Mouse (Mus musculus): ENCODE measurements around the gene Ttll7. TPM values are rescaled to one million over a fixed set of nuclear protein-coding genes. Genes with fewer than 3 reads are reported as not detected.
A peak's percentile ranks its signal among the peaks of the same experiment; 100 is the strongest.

Ttll7 gene
- polyA plus RNA-seq, 1 experiment from 2014 or later: 2.0 TPM

DNA sequence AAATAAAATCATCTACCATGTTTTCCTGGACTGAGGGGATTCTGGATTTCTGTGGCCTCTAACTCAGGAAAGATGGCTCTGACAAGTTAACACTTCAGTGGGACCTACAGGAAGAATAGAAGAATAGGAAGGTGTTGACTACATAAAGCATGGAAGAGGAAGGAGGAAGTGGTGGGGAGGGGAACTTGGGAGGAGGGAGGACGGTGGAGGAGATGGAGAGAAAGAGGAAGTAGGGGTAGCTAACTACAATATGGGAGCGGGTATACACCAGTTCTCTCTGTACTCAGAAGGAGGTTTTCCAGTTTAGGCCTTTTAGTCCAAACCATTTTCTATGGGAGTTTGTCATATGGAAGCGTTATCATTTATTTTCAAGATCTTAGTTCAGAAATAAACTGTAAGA is 112.2 kb downstream of the Ttll7 start:
- WGBS: 79% methylated on average over 3 of the region's 3 CpGs

DNA sequence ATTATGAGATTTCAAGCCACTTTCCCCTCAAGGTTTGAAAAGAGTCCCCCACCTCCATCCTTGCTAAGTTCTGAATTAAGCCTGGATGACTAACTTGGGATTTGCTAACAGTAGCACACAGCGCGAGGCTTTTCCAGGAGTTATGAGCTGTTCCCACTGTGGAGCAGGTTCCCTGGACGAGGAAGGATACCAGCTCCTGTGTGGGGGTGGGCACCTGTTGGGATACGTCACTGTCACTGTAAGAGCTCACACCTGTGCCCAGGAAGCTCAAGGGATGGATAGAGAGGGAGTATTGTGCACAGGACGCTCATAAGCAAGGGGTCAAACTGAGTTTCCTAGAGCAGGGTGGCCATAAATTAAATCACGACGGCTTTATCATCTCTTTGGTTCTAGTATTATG is 115.1 kb downstream of the Ttll7 start:
- H3K36me3 ChIP-seq: no peaks in the 10 kb centered on the region

More for the DNA sequence above, 112.2 kb downstream of the Ttll7 start:
- Histone ChIP-seq H3K36me3 (no peaks in the 10 kb centered on the region), H3K9me3 (no peaks in the 10 kb centered on the region), H3K27me3 (ENCODE audit: insufficient read depth, poor library complexity, severe bottlenecking) (no peaks in the 10 kb centered on the region), H3K4me1 (no peaks in the 10 kb centered on the region), H3K27ac (no peak overlapping the region), H3K4me3 (no peak overlapping the region)
- no peak for DNase-seq (ENCODE audit: low spot score)

DNA sequence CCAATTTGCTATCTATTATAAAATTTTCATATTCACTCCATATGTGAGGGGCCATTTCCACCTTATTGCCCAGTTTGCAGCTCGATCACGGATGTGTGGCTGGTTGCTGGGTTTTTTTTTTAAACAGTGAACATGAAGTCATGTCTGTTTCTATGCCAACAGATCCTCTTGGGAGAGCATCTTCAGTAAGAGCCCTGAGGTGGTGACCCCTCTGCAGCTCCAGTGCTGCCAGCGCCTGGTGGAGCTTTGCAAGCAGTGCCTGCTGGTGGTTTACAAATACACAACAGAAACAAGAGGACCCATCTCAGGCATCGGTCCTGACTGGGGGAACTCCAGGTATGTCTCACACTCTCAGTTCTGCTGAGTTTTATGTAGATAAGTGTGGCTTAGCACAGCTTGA is 115.7 kb downstream of the Ttll7 start:
- H3K27ac ChIP-seq: no peak overlapping the region
- no peaks in the 10 kb centered on the region for H3K36me3 ChIP-seq
- DNase-seq (ENCODE audit: low spot score): no peak
- no peaks in the 10 kb centered on the region for H3K9me3 ChIP-seq
- WGBS: 72% methylated on average over 4 of the region's 4 CpGs
- H3K4me3 ChIP-seq: no peak overlapping the region
- H3K27me3 ChIP-seq (ENCODE audit: insufficient read depth, poor library complexity, severe bottlenecking): no peaks in the 10 kb centered on the region
- no peaks in the 10 kb centered on the region for H3K4me1 ChIP-seq

More for the DNA sequence above, 115.1 kb downstream of the Ttll7 start:
- Histone ChIP-seq H3K9me3 (no peaks in the 10 kb centered on the region), H3K4me1 (no peaks in the 10 kb centered on the region), H3K27ac (no peak overlapping the region), H3K4me3 (no peak overlapping the region), H3K27me3 (ENCODE audit: insufficient read depth, poor library complexity, severe bottlenecking) (no peaks in the 10 kb centered on the region)
- WGBS: 84% methylated on average over 7 of the region's 7 CpGs
- no peak for DNase-seq (ENCODE audit: low spot score)

DNA sequence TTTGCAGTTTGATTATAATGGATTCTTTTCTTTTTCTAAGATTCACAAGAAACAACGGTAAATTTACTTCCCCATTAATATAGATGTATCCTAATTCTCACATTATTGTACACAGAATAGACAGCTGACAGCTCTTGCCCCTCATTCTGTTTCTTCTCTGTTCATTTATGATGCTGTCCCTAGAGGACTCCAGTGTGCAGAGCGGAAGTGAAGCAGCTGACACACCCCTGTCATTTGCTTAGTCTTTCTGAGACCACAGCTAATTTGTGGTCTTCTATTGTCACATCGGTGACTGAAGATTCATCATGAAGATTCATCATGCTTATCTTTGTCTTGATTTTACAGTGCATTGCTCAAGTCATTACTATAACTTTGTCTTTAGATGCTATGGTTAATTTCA is 126.1 kb downstream of the Ttll7 start:
- Histone ChIP-seq H3K4me3 (no peak overlapping the region), H3K27me3 (ENCODE audit: insufficient read depth, poor library complexity, severe bottlenecking) (no peaks in the 10 kb centered on the region), H3K9me3 (no peaks in the 10 kb centered on the region), H3K4me1 (no peaks in the 10 kb centered on the region), H3K27ac (no peak overlapping the region), H3K36me3 (no peaks in the 10 kb centered on the region)
- WGBS: 91% methylated on average over 3 of the region's 3 CpGs
- no peak for DNase-seq (ENCODE audit: low spot score)

DNA sequence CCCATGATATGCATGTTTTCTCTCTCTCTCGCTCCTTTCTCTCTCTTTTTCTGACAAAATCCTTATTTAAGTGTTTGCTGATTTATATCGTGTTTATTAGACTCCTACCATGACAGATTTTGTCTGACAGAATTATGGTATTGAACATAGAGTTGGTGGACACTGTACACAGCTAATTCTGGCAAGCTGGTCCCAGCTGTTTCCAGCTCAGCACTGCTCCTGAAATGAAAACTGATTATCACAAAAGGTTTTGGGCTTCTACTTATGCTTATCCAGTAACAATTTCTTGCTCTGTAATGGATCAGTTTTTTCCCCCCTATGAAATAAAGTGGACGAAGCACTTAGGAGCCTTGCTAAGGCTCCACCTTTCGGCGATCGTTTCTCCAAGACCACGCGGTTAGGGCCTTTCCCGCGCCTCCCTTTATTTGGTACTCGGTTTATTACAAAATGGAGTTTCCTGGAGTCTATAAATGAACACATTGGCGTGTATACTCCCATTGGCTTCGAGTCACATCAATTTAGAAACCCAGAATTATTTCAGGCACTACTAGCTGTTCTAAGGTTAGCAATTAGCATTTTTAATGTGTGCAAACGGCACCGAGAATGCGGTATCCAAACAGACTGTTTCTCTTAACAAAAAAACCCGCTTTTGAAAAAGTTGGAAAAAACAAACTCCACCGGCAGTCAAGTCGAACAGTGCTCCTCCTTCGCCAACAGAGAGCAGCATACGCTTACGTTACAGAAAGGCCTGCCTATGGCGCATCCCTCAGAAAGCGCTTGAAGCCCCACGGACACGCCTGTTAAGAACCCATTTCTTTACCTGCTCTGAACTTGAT is 141.9 kb downstream of the Ttll7 start:
- Histone ChIP-seq H3K4me3 (peak overlapping the region; percentile 15; the same call in 1 of the 2 replicates), H3K36me3 (no peaks in the 10 kb centered on the region), H3K9me3 (no peaks in the 10 kb centered on the region), H3K4me1 (peaks cover 10% of the 10 kb centered on the region), H3K27ac (no peak overlapping the region), H3K27me3 (ENCODE audit: insufficient read depth, poor library complexity, severe bottlenecking) (no peaks in the 10 kb centered on the region)
- no peak for DNase-seq (ENCODE audit: low spot score)
- 47% methylated on average over 26 of the region's 26 CpGs for WGBS

DNA sequence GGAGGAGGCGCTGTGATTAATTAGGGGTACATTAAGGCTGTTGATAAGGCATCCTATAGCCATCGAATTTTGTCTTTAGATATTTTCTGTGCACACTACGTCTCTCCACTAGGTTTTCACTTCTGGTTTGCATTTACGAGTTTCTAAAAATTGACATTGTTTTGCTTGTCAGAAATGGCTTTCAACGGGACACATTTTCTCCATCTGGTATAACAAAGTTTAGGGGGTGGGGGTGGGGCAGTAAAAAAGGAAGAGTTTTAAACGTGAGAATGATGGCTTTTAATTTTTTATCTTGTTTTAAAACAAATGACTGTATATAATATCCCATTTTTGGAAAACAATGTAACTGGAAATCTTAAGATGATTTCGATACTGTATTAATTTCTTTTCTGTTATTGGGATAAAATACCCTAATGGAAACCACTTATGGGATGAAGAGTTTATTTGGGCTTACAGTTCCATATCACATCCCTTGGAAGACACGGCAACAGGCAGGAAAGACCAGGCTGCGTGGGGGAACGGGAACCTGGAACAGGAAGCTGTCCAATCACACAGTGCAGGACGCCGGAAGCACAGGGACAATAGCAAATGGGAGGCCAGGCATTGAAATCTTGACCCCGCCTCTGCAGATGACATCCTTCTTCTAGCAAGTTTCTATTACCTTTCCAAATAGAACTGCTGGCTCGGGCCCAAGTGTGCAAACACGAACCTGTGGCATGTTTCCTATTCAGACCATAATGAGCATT is 142.7 kb downstream of the Ttll7 start:
- DNase-seq (ENCODE audit: low spot score): no peak
- no peak overlapping the region for H3K27ac ChIP-seq
- no peaks in the 10 kb centered on the region for H3K36me3 ChIP-seq
- H3K9me3 ChIP-seq: no peaks in the 10 kb centered on the region
- H3K4me1 ChIP-seq: peaks cover 18% of the 10 kb centered on the region
- H3K27me3 ChIP-seq (ENCODE audit: insufficient read depth, poor library complexity, severe bottlenecking): no peaks in the 10 kb centered on the region
- H3K4me3 ChIP-seq: peak overlapping the region; percentile 15; the same call in 1 of the 2 replicates
- 66% methylated on average over 15 of the region's 15 CpGs for WGBS

DNA sequence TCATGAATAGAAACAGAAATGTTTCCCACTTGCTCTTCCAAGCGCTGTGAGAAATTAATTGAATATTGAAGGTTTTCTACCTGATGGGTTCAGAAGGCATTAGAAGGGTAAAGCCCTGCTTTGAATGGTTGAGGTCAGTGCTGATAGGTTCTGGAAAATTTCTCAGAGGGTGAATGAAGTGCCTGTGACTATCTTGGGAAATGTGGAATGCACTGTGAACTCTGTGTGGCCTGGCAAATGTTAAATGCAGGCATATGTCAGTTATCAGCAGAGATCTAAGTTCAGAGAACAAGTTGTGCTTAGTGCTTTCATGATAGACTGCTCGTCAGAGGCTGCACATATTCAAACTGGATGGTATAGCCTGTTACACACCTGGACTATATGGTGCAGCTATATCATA is 147.0 kb downstream of the Ttll7 start:
- Histone ChIP-seq H3K27me3 (ENCODE audit: insufficient read depth, poor library complexity, severe bottlenecking) (no peaks in the 10 kb centered on the region), H3K9me3 (no peaks in the 10 kb centered on the region), H3K36me3 (no peaks in the 10 kb centered on the region), H3K4me1 (peaks cover 26% of the 10 kb centered on the region), H3K4me3 (no peak overlapping the region), H3K27ac (peak overlapping the region; percentile 49; the same call in 1 of the 2 replicates)
- DNase-seq (ENCODE audit: low spot score): no peak
- 41% methylated on average over 2 of the region's 2 CpGs for WGBS

DNA sequence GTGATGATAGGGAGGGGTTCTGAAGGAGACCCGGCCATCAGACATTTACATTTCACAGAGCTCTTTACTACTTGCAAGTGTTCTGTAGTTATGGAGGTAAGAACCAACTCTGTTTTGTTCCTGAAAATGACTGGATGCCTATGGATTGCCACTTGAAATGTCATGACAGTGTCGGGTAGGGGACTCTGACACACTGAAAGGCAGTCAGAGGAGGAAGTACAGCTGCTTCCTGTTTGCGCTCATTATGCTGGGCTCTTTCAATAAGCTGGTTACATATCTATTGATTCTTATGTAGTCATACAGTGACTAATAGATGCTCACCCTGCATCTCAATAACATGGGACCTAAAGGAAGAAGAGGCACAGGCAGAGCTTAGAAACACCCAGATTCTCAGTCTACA is 148.8 kb downstream of the Ttll7 start:
- no peak overlapping the region for H3K27ac ChIP-seq
- WGBS: 69% methylated on average over 3 of the region's 3 CpGs
- no peaks in the 10 kb centered on the region for H3K36me3 ChIP-seq
- no peaks in the 10 kb centered on the region for H3K27me3 ChIP-seq (ENCODE audit: insufficient read depth, poor library complexity, severe bottlenecking)
- DNase-seq (ENCODE audit: low spot score): no peak
- no peak overlapping the region for H3K4me3 ChIP-seq
- peaks cover 26% of the 10 kb centered on the region for H3K4me1 ChIP-seq
- H3K9me3 ChIP-seq: no peaks in the 10 kb centered on the region

DNA sequence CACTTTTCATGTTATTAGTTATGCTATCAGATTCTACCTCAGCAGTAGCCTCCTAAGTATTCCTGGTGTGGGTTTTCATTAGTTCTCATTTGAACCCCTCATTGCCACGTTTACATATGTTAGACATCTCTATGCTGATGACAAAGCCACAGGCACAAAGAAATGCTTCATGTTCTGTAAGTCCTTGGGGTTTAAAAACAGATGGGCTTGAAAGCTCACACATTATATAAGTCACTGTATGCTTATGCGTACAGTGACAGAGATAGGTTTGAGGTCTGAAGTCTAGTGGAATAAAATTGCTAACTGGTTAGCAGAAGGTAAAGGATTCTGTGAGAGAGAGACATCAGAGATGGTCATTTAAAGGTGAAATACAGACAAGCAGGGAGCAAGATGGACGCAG is 149.4 kb downstream of the Ttll7 start:
- H3K9me3 ChIP-seq: no peaks in the 10 kb centered on the region
- H3K36me3 ChIP-seq: no peaks in the 10 kb centered on the region
- no peak overlapping the region for H3K27ac ChIP-seq
- peaks cover 25% of the 10 kb centered on the region for H3K4me1 ChIP-seq
- WGBS: 75% methylated on average over 3 of the region's 3 CpGs
- H3K4me3 ChIP-seq: no peak overlapping the region
- H3K27me3 ChIP-seq (ENCODE audit: insufficient read depth, poor library complexity, severe bottlenecking): no peaks in the 10 kb centered on the region
- no peak for DNase-seq (ENCODE audit: low spot score)

DNA sequence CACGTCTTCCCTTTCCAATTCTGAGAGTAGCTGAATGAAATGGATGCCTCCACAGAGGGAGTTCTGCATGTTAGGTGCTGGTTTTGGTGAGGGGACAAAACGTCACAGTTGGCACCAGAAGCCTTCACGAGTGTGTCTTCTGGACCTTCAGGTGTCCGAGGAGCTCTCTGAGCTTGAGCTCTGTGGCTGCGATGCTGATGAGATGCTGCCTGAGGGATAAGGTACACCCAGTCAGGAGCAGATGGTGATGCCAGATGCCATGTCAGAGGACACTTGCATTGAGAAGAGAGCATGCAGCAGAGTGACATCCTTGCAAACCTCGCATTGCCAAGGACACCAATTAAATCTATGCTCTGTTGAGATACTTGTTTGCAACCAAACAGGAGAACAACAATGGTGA is 164.3 kb downstream of the Ttll7 start:
- Histone ChIP-seq H3K9me3 (no peaks in the 10 kb centered on the region), H3K4me1 (no peaks in the 10 kb centered on the region), H3K36me3 (no peaks in the 10 kb centered on the region), H3K27me3 (ENCODE audit: insufficient read depth, poor library complexity, severe bottlenecking) (no peaks in the 10 kb centered on the region), H3K27ac (no peak overlapping the region), H3K4me3 (no peak overlapping the region)
- no peak for DNase-seq (ENCODE audit: low spot score)
- 87% methylated on average over 6 of the region's 6 CpGs for WGBS

DNA sequence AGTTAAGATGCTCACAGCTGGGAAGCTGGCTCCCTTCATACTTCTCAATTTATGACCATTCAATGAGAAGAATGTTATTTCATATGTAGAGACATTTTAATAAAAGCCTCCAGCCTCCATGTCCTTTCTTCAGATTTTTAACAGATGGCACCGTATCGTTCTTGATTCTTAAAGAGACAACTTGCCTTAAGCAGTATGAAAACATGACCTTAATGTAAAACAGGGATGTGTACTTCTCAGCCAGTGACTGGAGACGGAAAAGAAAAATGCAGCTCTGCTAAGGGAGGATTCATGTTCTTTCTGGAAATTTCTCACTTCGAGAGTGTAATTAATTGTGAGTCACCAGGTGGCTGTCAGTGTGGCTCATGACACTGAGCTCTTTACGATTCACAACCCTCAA is 167.3 kb downstream of the Ttll7 start:
- H3K9me3 ChIP-seq: no peaks in the 10 kb centered on the region
- WGBS: 81% methylated on average over 5 of the region's 5 CpGs

DNA sequence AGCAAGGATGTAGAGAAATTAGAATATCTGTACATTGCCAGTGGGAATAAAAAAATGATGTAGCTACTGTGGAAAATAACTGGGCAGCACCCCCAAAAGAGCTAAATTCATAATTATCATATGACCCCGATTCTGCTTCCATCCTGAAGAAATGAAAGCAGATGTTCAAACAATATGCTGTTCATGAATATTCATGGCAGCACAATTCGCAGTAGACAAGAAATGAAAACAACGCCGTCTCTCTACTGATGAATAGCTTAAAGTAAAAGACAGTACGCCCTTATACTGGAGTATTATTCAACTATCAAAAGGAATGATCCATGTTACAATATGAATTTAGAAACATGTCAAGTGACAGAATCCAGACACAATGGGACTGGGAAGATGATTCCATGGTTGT is 174.1 kb downstream of the Ttll7 start:
- Histone ChIP-seq H3K36me3 (no peaks in the 10 kb centered on the region), H3K27ac (no peak overlapping the region), H3K4me1 (no peaks in the 10 kb centered on the region), H3K27me3 (ENCODE audit: insufficient read depth, poor library complexity, severe bottlenecking) (no peaks in the 10 kb centered on the region), H3K9me3 (no peaks in the 10 kb centered on the region), H3K4me3 (no peak overlapping the region)
- no peak for DNase-seq (ENCODE audit: low spot score)
- WGBS: 87% methylated on average over 5 of the region's 5 CpGs

More for the DNA sequence above, 167.3 kb downstream of the Ttll7 start:
- no peak overlapping the region for H3K27ac ChIP-seq
- H3K4me1 ChIP-seq: no peaks in the 10 kb centered on the region
- H3K36me3 ChIP-seq: no peaks in the 10 kb centered on the region
- no peak for DNase-seq (ENCODE audit: low spot score)
- no peak overlapping the region for H3K4me3 ChIP-seq
- H3K27me3 ChIP-seq (ENCODE audit: insufficient read depth, poor library complexity, severe bottlenecking): no peaks in the 10 kb centered on the region

DNA sequence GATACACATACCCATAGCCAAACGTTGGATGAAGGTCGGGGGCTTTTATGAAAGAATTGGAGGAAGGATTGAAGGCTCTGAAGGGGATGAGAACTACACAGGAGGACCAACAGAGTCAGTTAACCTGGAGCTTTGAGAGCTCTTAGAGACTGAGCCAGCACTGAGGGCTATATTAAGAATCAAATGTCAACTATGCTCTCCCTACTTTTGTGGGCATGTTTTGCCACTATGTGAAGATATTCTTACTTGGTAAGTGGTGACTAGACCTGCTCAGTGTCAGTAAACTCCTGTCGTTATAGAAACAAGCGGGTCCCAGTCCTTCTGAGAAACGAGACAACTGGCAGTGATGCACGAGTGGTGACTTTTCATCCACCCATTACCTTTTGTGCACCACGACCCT is 176.2 kb downstream of the Ttll7 start:
- H3K27ac ChIP-seq: no peak overlapping the region
- H3K4me3 ChIP-seq: no peak overlapping the region
- H3K27me3 ChIP-seq (ENCODE audit: insufficient read depth, poor library complexity, severe bottlenecking): no peaks in the 10 kb centered on the region
- H3K9me3 ChIP-seq: no peaks in the 10 kb centered on the region
- WGBS: 85% methylated on average over 7 of the region's 7 CpGs
- no peak for DNase-seq (ENCODE audit: low spot score)
- H3K36me3 ChIP-seq: no peaks in the 10 kb centered on the region
- no peaks in the 10 kb centered on the region for H3K4me1 ChIP-seq
